Mouse (Mus musculus): ENCODE measurements around the gene Ackr3. TPM values are rescaled to one million over a fixed set of nuclear protein-coding genes. Genes with fewer than 3 reads are reported as not detected.

Ackr3 gene
- 0.26 TPM for polyA plus RNA-seq (2017; shearing (Covaris generic))

GRCm38 (mm10) chr1:90203783-90204690 is at the start of gene Ackr3:
TSS of gene Ackr3 (plus strand) at chr1:90203980.

Other genes with a start within 250 kb of the Ackr3 start
- not detected for gene Asb18, start 189.3 kb upstream of the Ackr3 start, polyA plus RNA-seq (2017; shearing (Covaris generic))
- gene Iqca, start 50.6 kb upstream of the Ackr3 start, polyA plus RNA-seq (2017; shearing (Covaris generic)), result not detected